Mouse (Mus musculus): ENCODE data around the gene Cdk19. TPM values are rescaled to one million over a fixed set of nuclear protein-coding genes. Genes with fewer than 3 reads are reported as not detected.

Gene Cdk19
- polyA plus RNA-seq (2017; shearing (Covaris generic)): 30.3 TPM

GRCm38 (mm10) chr10:40339351-40339964 lies at the start of gene Cdk19:
TSS of gene Cdk19 (plus strand) at chr10:40339564.

GRCm38 (mm10) chr10:40302140-40302985 lies 37.0 kb upstream of the Cdk19 start, which contains the start of gene Amd1:
TSS of gene Amd1 (minus strand) at chr10:40302186.

Other genes with a start within 250 kb of the Cdk19 start
- gene Slc16a10, start 197.3 kb upstream of the Cdk19 start, polyA plus RNA-seq (2017; shearing (Covaris generic)): 1.9 TPM
- gene Rpf2, start 92.5 kb upstream of the Cdk19 start, polyA plus RNA-seq (2017; shearing (Covaris generic)): 61.0 TPM
- gene Gtf3c6, start 81.5 kb upstream of the Cdk19 start, polyA plus RNA-seq (2017; shearing (Covaris generic)): 91.3 TPM
- 81.7 TPM for gene Amd1, start 37.4 kb upstream of the Cdk19 start, polyA plus RNA-seq (2017; shearing (Covaris generic))
- gene Slc22a16, start 230.8 kb downstream of the Cdk19 start, polyA plus RNA-seq (2017; shearing (Covaris generic)): not detected

Data from inflammation-experienced regulatory T-cells, adult 16 weeks (primary cell).